Mouse (Mus musculus) liver (tissue): ENCODE results near the gene Them7.

ENCODE experiments used
- DNase-seq: peaks from one replicate; pipeline ENCODE4 v3.0.0-alpha.2; 2020; ENCODE audit warnings: mixed read lengths

Gene Them7

GRCm38 (mm10) chr2:105418629-105419227, 194.6 kb downstream of the Them7 start:
- DNase-seq = no peak

DNA sequence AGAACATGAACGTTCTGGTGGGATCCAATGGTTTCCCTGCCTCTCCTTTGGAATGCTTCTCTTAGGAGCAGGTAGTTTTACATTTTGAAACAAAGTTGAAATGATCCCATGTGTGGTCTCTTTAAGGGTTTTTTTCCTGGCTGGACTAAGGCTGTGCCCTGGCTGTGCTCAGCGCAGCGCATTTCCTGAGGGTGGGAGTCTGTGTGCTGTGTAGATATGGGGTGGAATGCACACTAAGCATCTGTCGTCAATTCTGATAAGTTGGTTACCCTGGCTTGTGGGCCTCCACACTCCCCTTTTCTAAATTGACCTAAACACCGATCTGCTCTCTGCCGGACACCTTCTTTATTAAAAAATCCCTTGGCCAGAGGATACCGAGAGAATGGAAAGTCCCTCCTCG, 203.3 kb downstream of the Them7 start:
- DNase-seq = peak; percentile 59

DNA sequence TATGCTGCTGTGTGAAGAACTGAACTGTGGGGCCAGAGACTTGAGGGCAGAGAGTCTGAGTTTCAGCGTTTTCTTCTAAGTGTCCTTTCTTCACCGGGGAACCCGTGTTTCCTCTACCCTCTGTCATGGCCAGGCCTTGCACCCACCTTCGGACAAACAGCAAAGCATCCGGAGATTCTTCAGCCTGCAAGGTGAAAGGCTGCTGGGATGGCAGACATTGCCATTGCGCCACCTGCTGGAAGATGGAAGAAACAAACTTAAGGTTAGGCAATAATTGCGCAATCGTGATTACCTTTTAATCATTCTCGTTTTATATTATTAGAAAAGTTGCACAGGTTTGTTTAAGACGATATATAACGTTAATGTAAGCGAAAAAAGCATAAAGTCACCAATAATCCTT, 203.9 kb downstream of the Them7 start:
- peak; percentile 80 for DNase-seq

DNA sequence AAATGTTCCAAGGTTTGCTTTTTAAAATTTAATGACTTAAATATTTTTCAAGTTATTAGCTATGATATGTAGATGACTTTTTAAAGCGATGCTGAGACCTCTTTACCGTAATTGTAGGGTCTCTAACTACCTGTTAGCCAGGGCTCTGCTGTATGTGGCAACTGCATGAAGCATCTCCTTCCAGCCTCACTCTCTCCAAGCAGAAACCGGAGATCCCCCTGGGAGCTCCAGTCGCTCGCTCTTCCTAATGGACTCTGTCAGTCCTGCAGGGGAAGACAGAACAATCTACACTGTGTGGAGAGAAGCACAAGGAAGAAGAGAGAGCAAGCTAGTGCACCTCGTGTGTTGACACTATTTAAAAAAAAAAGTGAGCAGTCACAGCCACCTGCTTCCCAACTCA, 204.3 kb downstream of the Them7 start:
- DNase-seq = no peak
